Mouse (Mus musculus) heart, adult 2 months (tissue): ENCODE results near the gene Cdiptos. TPM values are rescaled to one million over a fixed set of nuclear protein-coding genes. Genes with fewer than 3 reads are reported as not detected.

Experiments
- DNase-seq, 2 experiments: peaks; one replicate each; pipeline ENCODE4 v3.0.0; 2021
- H3K27ac ChIP-seq: fragments of 200-600 bp; 2 replicates; pipeline ENCODE4 v1.8.1; 2022
- H3K27me3 ChIP-seq: fragments of 200-500 bp; 2 replicates; pipeline ENCODE4 v1.6.1; 2012; ENCODE audit warnings: mild to moderate bottlenecking, low read length, inconsistent platforms, mixed read lengths; ENCODE audit not compliant: control insufficient read depth, insufficient read depth
- H3K36me3 ChIP-seq: fragments of 200-500 bp; 2 replicates; pipeline ENCODE4 v1.6.1; 2012; ENCODE audit warnings: low read length, inconsistent platforms; ENCODE audit not compliant: control insufficient read depth, insufficient read depth
- H3K4me1 ChIP-seq: fragments of 200-500 bp; 2 replicates; pipeline ENCODE4 v1.6.1; 2011; ENCODE audit warnings: low read length; ENCODE audit not compliant: control insufficient read depth, insufficient read depth
- H3K4me3 ChIP-seq: fragments of 200-600 bp; 2 replicates; pipeline ENCODE4 v1.8.1; 2022
- H3K79me2 ChIP-seq: fragments of 200-500 bp; replicated peaks from 2 replicates; pipeline ENCODE4 v1.6.1; 2012; ENCODE audit warnings: mild to moderate bottlenecking, inconsistent platforms, low read length, moderate library complexity, mixed read lengths; ENCODE audit not compliant: control insufficient read depth, insufficient read depth
- H3K9ac ChIP-seq: fragments of 200-500 bp; 2 replicates; pipeline ENCODE4 v1.6.1; 2012; ENCODE audit warnings: low read depth, mild to moderate bottlenecking, control low read depth, inconsistent platforms, low read length, mixed read lengths
- CTCF ChIP-seq: fragments of 200-600 bp; IDR thresholded peaks from 2 replicates; pipeline ENCODE4 v1.8.1; 2022; ENCODE audit warnings: antibody characterized with exemption, mild to moderate bottlenecking, moderate library complexity
- EP300 ChIP-seq: fragments of 200-500 bp; IDR thresholded peaks from 2 replicates; pipeline ENCODE4 v1.6.1; 2011; ENCODE audit warnings: low read depth, low read length, control low read depth; ENCODE audit not compliant: insufficient read depth
- POLR2A ChIP-seq: fragments of 200-500 bp; IDR thresholded peaks from 2 replicates; pipeline ENCODE4 v1.6.1; 2011; ENCODE audit warnings: mild to moderate bottlenecking, low read depth, low read length, control low read depth; ENCODE audit not compliant: insufficient read depth
- WGBS: fragments of 180-500 bp; shearing (Covaris S2); methylation state at CpG from one replicate; pipeline ENCODE4 v1.1.7; 2018; 5-methylcytosine and 5-hydroxymethylcytosine counted together
- intact Hi-C: fragments of 180-260 bp; cut with DNase I; formaldehyde crosslinking; loops from one replicate; pipeline ENCODE4 v1.15.1; 2025
- polyA plus RNA-seq: library from polyadenylated mRNA; depleted of rRNA; stranded (reverse); fragments of >200 nt; gene quantifications from 2 replicates; pipeline ENCODE4 v1.2.3, GENCODE M21; 2012
- total RNA-seq, 2 experiments: library from RNA; stranded (reverse); gene quantifications; 2 replicates each; pipeline ENCODE4 v1.2.3; 2021

Gene Cdiptos
- total and polyA plus RNA-seq, 3 experiments: 0.39 to 2.5 TPM; not detected in 1

GRCm38 (mm10) chr7:127016481-127016485, 40.4 kb upstream of the Cdiptos start, which contains the start of gene Pagr1b:
Gene Pagr1b, minus strand, starts transcription at chr7:127016484.
- Histone ChIP-seq H3K27me3 (no peaks in the 10 kb centered on the region), H3K4me3 (peak within 1 kb of the TSS; percentile 82), H3K9ac (peak within 1 kb of the TSS; percentile 87), H3K79me2 (peaks cover 4% of the 10 kb centered on the region; the same call in 1 of the 2 replicates), H3K36me3 (peaks cover 5% of the 10 kb centered on the region), H3K27ac (peak within 1 kb of the TSS; percentile 93), H3K4me1 (peaks cover 16% of the 10 kb centered on the region)
- intact Hi-C loops: loop anchor here (2.0 to 10.0 kb wide), 2 partner anchors 89 to 179 kb away; partner anchors contain the start of gene Cd2bp2
- DNase-seq: no peak
- TF ChIP-seq CTCF (no peak), POLR2A (no peak), EP300 (no peak)

DNA sequence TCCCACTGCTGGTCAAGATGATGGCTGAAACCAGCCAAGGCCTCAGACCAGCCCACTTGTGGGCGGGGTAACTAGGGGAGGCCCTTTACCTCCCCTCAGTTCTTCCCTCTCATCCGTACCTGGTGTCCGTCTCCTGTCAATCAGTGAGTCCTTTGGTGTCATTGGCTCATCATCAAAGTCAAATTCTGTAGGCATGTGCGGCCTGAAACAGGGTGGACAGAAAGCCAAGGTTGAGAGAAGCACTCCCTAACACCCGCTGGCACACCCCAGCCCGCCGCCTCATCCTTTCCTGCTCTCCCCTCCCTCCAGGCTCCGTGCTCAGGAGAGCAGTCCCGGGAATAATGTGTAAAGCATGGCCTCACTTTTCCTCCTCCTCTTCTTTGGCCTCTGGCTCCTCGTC, 40.2 kb upstream of the Cdiptos start:
- H3K9ac ChIP-seq: peak overlapping the region; percentile 87
- no peaks in the 10 kb centered on the region for H3K27me3 ChIP-seq
- H3K4me1 ChIP-seq: peaks cover 16% of the 10 kb centered on the region
- peaks cover 4% of the 10 kb centered on the region; the same call in 1 of the 2 replicates for H3K79me2 ChIP-seq
- intact Hi-C loops: loop anchor here (2.0 to 10.0 kb wide), 2 partner anchors 89 to 179 kb away; partner anchors contain the start of gene Cd2bp2
- WGBS: under 1% methylated on average over 10 of the region's 10 CpGs
- peaks cover 5% of the 10 kb centered on the region for H3K36me3 ChIP-seq
- TF ChIP-seq POLR2A: no peak
- no peak for TF ChIP-seq EP300
- no peak for TF ChIP-seq CTCF
- peak overlapping the region; percentile 93 for H3K27ac ChIP-seq
- DNase-seq: peak in 1 of 2 experiments; percentile 55
- peak overlapping the region; percentile 82 for H3K4me3 ChIP-seq

DNA sequence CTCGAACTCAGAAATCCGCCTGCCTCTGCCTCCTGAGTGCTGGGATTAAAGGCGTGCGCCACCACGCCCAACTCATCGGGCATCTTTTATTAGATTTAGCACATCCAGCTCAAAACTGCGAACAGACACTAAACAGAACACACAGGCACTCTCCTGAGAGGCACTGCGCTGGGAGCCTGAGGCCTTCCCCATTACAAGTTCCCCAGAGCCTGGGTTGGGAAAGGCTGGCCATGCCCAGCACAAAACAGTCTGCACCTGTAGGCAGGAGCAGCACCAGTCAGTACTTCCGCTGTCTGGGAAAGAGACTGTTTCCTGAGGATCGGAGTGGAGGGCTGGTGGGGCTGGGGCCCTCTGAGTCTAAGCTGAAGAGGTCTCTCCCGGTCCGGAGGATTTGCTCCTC, 39.1 kb upstream of the Cdiptos start:
- H3K36me3 ChIP-seq: peaks cover 5% of the 10 kb centered on the region
- WGBS: 84% methylated on average over 12 of the region's 12 CpGs
- peaks cover 4% of the 10 kb centered on the region; the same call in 1 of the 2 replicates for H3K79me2 ChIP-seq
- no peak overlapping the region for H3K9ac ChIP-seq
- H3K27ac ChIP-seq: peak overlapping the region; percentile 95
- no peak for DNase-seq
- H3K4me1 ChIP-seq: peaks cover 16% of the 10 kb centered on the region
- no peak overlapping the region for H3K4me3 ChIP-seq
- H3K27me3 ChIP-seq: no peaks in the 10 kb centered on the region
- TF ChIP-seq POLR2A (no peak), EP300 (no peak)
- intact Hi-C loops: loop anchor here (10.0 kb wide), 1 partner anchor 180 kb away; the partner anchor contains the start of gene Cd2bp2

DNA sequence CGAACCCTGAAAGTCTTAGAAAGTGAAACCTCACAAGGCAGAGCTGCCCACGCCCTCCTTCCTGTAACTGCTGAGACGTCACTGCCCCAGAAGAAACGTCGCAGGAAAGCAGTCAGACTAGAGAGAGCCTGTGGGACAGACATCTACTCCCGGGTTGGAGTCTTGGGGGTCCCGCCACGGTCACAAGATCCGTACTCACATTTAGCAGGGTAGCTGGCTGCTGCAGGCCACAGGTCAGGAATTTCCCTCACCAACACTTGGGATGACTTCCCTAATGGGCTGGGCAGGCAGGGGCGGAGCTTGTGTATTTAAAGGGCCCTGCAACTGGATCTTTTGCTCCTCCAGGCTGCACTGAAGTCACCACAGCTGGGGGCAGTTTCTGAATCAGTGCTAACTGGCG, 38.4 kb upstream of the Cdiptos start, which contains the start of gene Mvp:
Gene Mvp (minus strand): TSS at position 302 of the 400 bp plus-strand sequence.
- peak within 1 kb of the TSS; percentile 71 for H3K9ac ChIP-seq
- H3K27ac ChIP-seq: peak within 1 kb of the TSS; percentile 95
- no peaks in the 10 kb centered on the region for H3K27me3 ChIP-seq
- intact Hi-C loops: loop anchor here (10.0 kb wide), 1 partner anchor 180 kb away; the partner anchor contains the start of gene Cd2bp2
- peaks cover 16% of the 10 kb centered on the region for H3K4me1 ChIP-seq
- H3K79me2 ChIP-seq: peaks cover 4% of the 10 kb centered on the region; the same call in 1 of the 2 replicates
- 5% methylated on average over 11 of the region's 11 CpGs for WGBS
- H3K4me3 ChIP-seq: peak within 1 kb of the TSS; percentile 75
- H3K36me3 ChIP-seq: peaks cover 5% of the 10 kb centered on the region
- DNase-seq: peak; percentile 85 to 88
- TF ChIP-seq CTCF (no peak), POLR2A (peak; percentile 85)

DNA sequence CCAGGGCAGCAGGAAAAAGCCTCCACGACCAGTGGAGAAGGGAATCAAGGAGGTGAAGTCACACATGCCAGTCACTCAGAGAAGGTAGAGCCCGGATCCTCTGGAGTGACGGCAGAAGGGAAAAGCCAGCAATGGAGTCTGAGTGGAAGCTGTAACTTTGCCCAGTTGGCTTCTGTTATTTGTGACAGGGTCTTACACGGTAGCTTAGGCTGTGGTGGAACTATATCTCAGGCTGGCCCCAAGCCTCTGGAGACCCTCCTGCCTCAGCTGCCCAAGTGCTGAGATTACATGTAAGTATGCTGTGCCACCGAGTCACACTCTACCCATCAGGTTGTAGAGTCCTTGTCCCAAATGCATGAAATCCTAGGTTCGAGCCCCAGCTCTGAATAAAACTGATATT, 37.5 kb upstream of the Cdiptos start:
- no peak overlapping the region for H3K9ac ChIP-seq
- DNase-seq: no peak
- peaks cover 6% of the 10 kb centered on the region for H3K36me3 ChIP-seq
- peak overlapping the region; percentile 75 for H3K4me3 ChIP-seq
- TF ChIP-seq CTCF (no peak), POLR2A (no peak), EP300 (no peak)
- 85% methylated on average over 6 of the region's 6 CpGs for WGBS
- H3K4me1 ChIP-seq: peaks cover 23% of the 10 kb centered on the region
- H3K27ac ChIP-seq: no peak overlapping the region; the same call in 1 of the 2 replicates
- intact Hi-C loops: loop anchor here (10.0 kb wide), 1 partner anchor 181 kb away; the partner anchor contains the start of gene Cd2bp2
- H3K27me3 ChIP-seq: no peaks in the 10 kb centered on the region
- H3K79me2 ChIP-seq: peaks cover 4% of the 10 kb centered on the region; the same call in 1 of the 2 replicates

DNA sequence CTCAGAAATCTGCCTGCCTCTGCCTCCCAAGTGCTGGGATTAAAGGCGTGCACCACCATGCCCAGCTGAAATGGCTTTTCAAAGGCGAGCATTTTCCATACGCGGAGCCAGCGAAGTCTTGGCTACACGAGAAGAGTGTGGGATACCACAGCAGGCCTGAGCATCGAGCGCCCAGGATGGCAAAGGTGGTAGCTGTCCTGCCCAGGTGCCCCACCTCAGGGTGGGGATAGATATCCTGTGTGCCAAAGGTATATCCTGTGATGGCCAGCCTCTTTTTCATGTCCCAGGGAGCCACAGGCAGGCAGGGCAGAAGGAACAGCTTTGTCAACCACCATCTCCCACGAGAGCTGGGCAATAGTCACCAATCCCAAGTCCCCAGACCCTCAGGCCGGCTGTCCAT, 36.9 kb upstream of the Cdiptos start:
- WGBS: 92% methylated on average over 10 of the region's 10 CpGs
- DNase-seq: no peak
- Histone ChIP-seq H3K36me3 (peaks cover 9% of the 10 kb centered on the region), H3K9ac (no peak overlapping the region), H3K27ac (no peak overlapping the region), H3K79me2 (peaks cover 4% of the 10 kb centered on the region; the same call in 1 of the 2 replicates), H3K4me1 (peaks cover 25% of the 10 kb centered on the region), H3K4me3 (no peak overlapping the region), H3K27me3 (no peaks in the 10 kb centered on the region)
- intact Hi-C loops: loop anchor here (10.0 kb wide), 1 partner anchor 182 kb away; the partner anchor contains the start of gene Cd2bp2
- no peak for TF ChIP-seq POLR2A
- no peak for TF ChIP-seq CTCF
- TF ChIP-seq EP300: no peak
